Mouse (Mus musculus) CD4-positive helper T cell, adult 2 months (primary cell): ENCODE data around the gene Cyp4a32.
"Not testable (repeated sequence)": the region's sequence is repeated elsewhere in the genome, so short reads cannot be mapped to it uniquely, and the experiment has no call there.

Experiments used
- DNase-seq: peaks from one replicate; pipeline ENCODE4 v3.0.0-alpha.2; 2012; ENCODE audit warnings: low read depth, missing footprints, low spot score

The Cyp4a32 gene

GRCm38 (mm10) chr4:115656535-115656922, 55.8 kb downstream of the Cyp4a32 start:
- DNase-seq: not testable (repeated sequence)

- no peak for DNase-seq
Measured at GRCm38 (mm10) chr4:115657104-115657866, 56.5 kb downstream of the Cyp4a32 start.

- DNase-seq: no peak
Measured at GRCm38 (mm10) chr4:115657867-115658249, 57.1 kb downstream of the Cyp4a32 start.

- no peak for DNase-seq
Measured at GRCm38 (mm10) chr4:115659190-115659589, 58.4 kb downstream of the Cyp4a32 start.
